Mouse (Mus musculus) layer of hippocampus, adult 11-12 months (tissue): Measurements from ENCODE around the gene Vmn1r91.
"Not testable (repeated sequence)": the region's sequence is repeated elsewhere in the genome, so short reads cannot be mapped to it uniquely, and the experiment has no call there.

Source experiments
- DNase-seq: peaks from one replicate; pipeline ENCODE4 v3.0.0; 2022; ENCODE audit warnings: low spot score

Vmn1r91 gene

GRCm38 (mm10) chr7:20099380-20099779, at the start of gene Vmn1r91:
Vmn1r91 (plus strand) TSS chr7:20099680.
- DNase-seq, result not testable (repeated sequence)

GRCm38 (mm10) chr7:20064100-20064499, 35.4 kb upstream of the Vmn1r91 start:
- DNase-seq, result not testable (repeated sequence)

- DNase-seq, result not testable (repeated sequence)
Observed at GRCm38 (mm10) chr7:20078118-20078517, 21.4 kb upstream of the Vmn1r91 start.

GRCm38 (mm10) chr7:20122479-20122878, 23.0 kb downstream of the Vmn1r91 start, which contains the start of gene Gm16442:
Gm16442 (minus strand) TSS chr7:20122579.
- DNase-seq, result not testable (repeated sequence)

GRCm38 (mm10) chr7:20138988-20139387, 39.5 kb downstream of the Vmn1r91 start, which contains the start of gene Vmn1r93:
Vmn1r93 (minus strand) TSS chr7:20139088.
- DNase-seq, result not testable (repeated sequence)
